Mouse (Mus musculus): ENCODE data around the gene Chit1. TPM values are rescaled to one million over a fixed set of nuclear protein-coding genes. Genes with fewer than 3 reads are reported as not detected.

The Chit1 gene
- total and polyA plus RNA-seq, 2 experiments from 2014 or later = 0.19 to 0.41 TPM

DNA sequence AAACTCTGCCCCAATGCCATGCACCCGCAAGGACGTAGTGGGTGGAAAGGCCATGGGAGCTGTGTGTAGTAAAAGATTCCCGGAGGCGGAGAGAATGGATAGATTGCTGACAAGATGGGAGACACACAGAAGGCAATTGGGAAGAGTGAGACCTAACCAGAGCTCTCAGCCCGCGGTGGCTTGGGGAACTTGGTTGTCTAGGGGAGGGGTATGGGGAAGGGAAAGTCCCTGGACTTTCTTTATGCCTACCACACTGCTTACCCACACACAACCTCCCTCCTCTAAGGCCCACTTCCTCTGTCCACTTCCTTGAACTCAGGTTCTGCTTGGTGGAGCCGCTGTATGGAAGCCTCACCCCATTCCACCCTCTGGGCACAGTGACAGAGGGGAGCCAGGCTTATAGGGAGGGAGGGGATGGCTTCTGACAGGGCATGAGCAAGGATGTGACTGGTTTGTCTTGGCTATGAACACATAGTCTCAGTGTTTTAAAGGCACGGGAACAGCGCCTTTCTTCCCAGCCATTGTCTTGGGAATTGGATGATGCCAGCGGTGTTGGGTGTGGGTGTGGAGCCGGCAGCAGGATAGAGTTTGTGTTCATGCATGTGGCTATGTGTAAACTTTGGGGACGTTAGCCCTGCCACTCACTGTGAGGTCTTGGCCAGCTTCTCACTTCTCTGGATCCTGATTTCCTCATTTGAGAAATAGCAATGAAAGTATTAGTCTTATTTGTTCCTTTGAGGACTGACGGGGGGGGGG is 17.1 kb upstream of the Chit1 start:
- Histone ChIP-seq H3K27me3 (ENCODE audit: insufficient read depth, low read length) (no peaks in the 10 kb centered on the region), H3K27ac (ENCODE audit: low read depth, low read length) (no peak overlapping the region), H3K9ac (no peak overlapping the region), H3K4me3 (ENCODE audit: low read depth, low read length) (no peak overlapping the region), H3K36me3 (ENCODE audit: insufficient read depth) (no peaks in the 10 kb centered on the region), H3K9me3 (ENCODE audit: low read length) (no peaks in the 10 kb centered on the region), H3K4me2 (ENCODE audit: low read depth) (peak overlapping the region; percentile 83), H3K4me1 (ENCODE audit: insufficient read depth) (peaks cover 19% of the 10 kb centered on the region)
- ATAC-seq = no peak
- no peak for TF ChIP-seq CTCF (IDR thresholded peaks at IDR 0.05; ENCODE audit: low read depth)
- WGBS = 57% methylated on average over 13 of the region's 13 CpGs
- DNase-seq = no peak

- Histone ChIP-seq H3K4me1 (ENCODE audit: insufficient read depth) (peaks cover 21% of the 10 kb centered on the region), H3K4me3 (ENCODE audit: low read depth, low read length) (no peak overlapping the region)
These were observed 15.9 kb upstream of the Chit1 start for GRCm38 (mm10) chr1:134095033-134095612.

GRCm38 (mm10) chr1:134095721-134096120 is 15.3 kb upstream of the Chit1 start:
- Histone ChIP-seq H3K27me3 (ENCODE audit: insufficient read depth, low read length) (no peaks in the 10 kb centered on the region), H3K4me2 (ENCODE audit: low read depth) (no peak overlapping the region), H3K27ac (ENCODE audit: low read depth, low read length) (peak overlapping the region; percentile 74; the same call in 1 of the 2 replicates), H3K9me3 (ENCODE audit: low read length) (no peaks in the 10 kb centered on the region), H3K4me1 (ENCODE audit: insufficient read depth) (peaks cover 21% of the 10 kb centered on the region), H3K4me3 (ENCODE audit: low read depth, low read length) (no peak overlapping the region), H3K9ac (no peak overlapping the region), H3K36me3 (ENCODE audit: insufficient read depth) (no peaks in the 10 kb centered on the region)
- TF ChIP-seq CTCF (IDR thresholded peaks at IDR 0.05; ENCODE audit: low read depth) = no peak
- 55% methylated on average over 4 of the region's 4 CpGs for WGBS
- no peak for ATAC-seq
- no peak for DNase-seq

More at GRCm38 (mm10) chr1:134095033-134095612, 15.9 kb upstream of the Chit1 start:
- ATAC-seq = no peak
- DNase-seq = no peak
- 63% methylated on average over 7 of the region's 7 CpGs for WGBS
- no peaks in the 10 kb centered on the region for H3K36me3 ChIP-seq (ENCODE audit: insufficient read depth)
- no peak overlapping the region for H3K9ac ChIP-seq
- H3K27me3 ChIP-seq (ENCODE audit: insufficient read depth, low read length) = no peaks in the 10 kb centered on the region
- TF ChIP-seq CTCF (IDR thresholded peaks at IDR 0.05; ENCODE audit: low read depth) = 0 out of 2 replicates have a peak, but pooled peaks have one; percentile 7
- H3K9me3 ChIP-seq (ENCODE audit: low read length) = no peaks in the 10 kb centered on the region
- no peak overlapping the region for H3K4me2 ChIP-seq (ENCODE audit: low read depth)
- H3K27ac ChIP-seq (ENCODE audit: low read depth, low read length) = no peak overlapping the region

- no peak overlapping the region for H3K4me2 ChIP-seq (ENCODE audit: low read depth)
These were observed 14.6 kb upstream of the Chit1 start for GRCm38 (mm10) chr1:134096264-134096934.

GRCm38 (mm10) chr1:134097080-134097855 is 13.8 kb upstream of the Chit1 start:
- peak overlapping the region; percentile 74; the same call in 1 of the 2 replicates for H3K27ac ChIP-seq (ENCODE audit: low read depth, low read length)
- H3K36me3 ChIP-seq (ENCODE audit: insufficient read depth) = no peaks in the 10 kb centered on the region
- H3K4me1 ChIP-seq (ENCODE audit: insufficient read depth) = peaks cover 21% of the 10 kb centered on the region
- H3K4me2 ChIP-seq (ENCODE audit: low read depth) = no peak overlapping the region
- no peaks in the 10 kb centered on the region for H3K27me3 ChIP-seq (ENCODE audit: insufficient read depth, low read length)
- H3K4me3 ChIP-seq (ENCODE audit: low read depth, low read length) = no peak overlapping the region
- no peak for ATAC-seq
- no peak overlapping the region for H3K9ac ChIP-seq
- no peak for DNase-seq
- no peak for TF ChIP-seq CTCF (IDR thresholded peaks at IDR 0.05; ENCODE audit: low read depth)
- WGBS = 64% methylated on average over 7 of the region's 7 CpGs
- H3K9me3 ChIP-seq (ENCODE audit: low read length) = no peaks in the 10 kb centered on the region

More at GRCm38 (mm10) chr1:134096264-134096934, 14.6 kb upstream of the Chit1 start:
- peaks cover 21% of the 10 kb centered on the region for H3K4me1 ChIP-seq (ENCODE audit: insufficient read depth)
- TF ChIP-seq CTCF (IDR thresholded peaks at IDR 0.05; ENCODE audit: low read depth) = no peak
- DNase-seq (peak; percentile 74), ATAC-seq (peak; percentile 70)
- peak overlapping the region; percentile 74 for H3K27ac ChIP-seq (ENCODE audit: low read depth, low read length)
- 12% methylated on average over 14 of the region's 14 CpGs for WGBS
- no peaks in the 10 kb centered on the region for H3K9me3 ChIP-seq (ENCODE audit: low read length)
- H3K9ac ChIP-seq = no peak overlapping the region
- no peaks in the 10 kb centered on the region for H3K27me3 ChIP-seq (ENCODE audit: insufficient read depth, low read length)
- no peak overlapping the region for H3K4me3 ChIP-seq (ENCODE audit: low read depth, low read length)
- no peaks in the 10 kb centered on the region for H3K36me3 ChIP-seq (ENCODE audit: insufficient read depth)

DNA sequence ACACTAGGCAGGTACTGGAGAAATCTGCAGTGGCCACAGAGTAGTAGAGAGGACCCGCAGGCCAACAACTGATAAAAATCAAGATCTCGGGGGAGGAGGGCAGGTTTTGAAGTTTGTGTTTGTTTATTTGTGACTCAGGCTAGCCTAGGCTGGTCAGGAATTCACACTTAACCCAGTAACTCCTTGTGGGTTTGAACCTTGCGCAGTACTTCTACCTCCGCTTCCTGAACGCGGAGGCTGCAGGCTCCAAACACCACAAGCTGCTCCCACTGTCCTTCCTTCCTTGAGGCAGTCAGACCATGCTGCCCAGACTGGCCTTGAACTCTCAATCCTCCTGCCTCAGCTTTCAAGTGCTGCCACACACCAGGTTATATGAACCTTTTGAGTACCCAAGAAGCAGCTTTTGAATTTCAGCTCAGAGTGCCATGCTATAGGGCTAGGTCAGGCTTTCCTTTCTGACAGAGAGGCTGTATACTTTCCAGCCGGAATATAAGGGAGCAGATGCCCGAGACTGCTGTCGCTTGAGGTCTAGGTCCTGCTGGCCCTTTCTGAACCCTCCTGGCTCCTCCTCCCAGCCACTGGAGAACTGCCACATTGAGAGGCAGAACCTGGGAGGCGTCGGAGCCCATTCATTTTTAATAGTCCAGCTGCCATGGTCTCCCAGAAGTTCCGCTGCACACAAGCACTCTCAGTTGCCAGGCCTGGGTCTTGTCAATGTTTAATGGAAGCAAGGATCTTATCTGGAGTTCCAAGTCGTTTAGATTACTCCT is 12.9 kb upstream of the Chit1 start:
- Histone ChIP-seq H3K9me3 (ENCODE audit: low read length) (no peaks in the 10 kb centered on the region), H3K4me3 (ENCODE audit: low read depth, low read length) (no peak overlapping the region), H3K4me1 (ENCODE audit: insufficient read depth) (peaks cover 16% of the 10 kb centered on the region), H3K36me3 (ENCODE audit: insufficient read depth) (no peaks in the 10 kb centered on the region), H3K4me2 (ENCODE audit: low read depth) (no peak overlapping the region), H3K9ac (no peak overlapping the region), H3K27me3 (ENCODE audit: insufficient read depth, low read length) (no peaks in the 10 kb centered on the region), H3K27ac (ENCODE audit: low read depth, low read length) (peak overlapping the region; percentile 76)
- no peak for DNase-seq
- 56% methylated on average over 13 of the region's 13 CpGs for WGBS
- no peak for ATAC-seq
- no peak for TF ChIP-seq CTCF (IDR thresholded peaks at IDR 0.05; ENCODE audit: low read depth)
